Mouse (Mus musculus): ENCODE results near the gene Fxyd4.
A peak's percentile ranks its signal among the peaks of the same experiment; 100 is the strongest.

DNA sequence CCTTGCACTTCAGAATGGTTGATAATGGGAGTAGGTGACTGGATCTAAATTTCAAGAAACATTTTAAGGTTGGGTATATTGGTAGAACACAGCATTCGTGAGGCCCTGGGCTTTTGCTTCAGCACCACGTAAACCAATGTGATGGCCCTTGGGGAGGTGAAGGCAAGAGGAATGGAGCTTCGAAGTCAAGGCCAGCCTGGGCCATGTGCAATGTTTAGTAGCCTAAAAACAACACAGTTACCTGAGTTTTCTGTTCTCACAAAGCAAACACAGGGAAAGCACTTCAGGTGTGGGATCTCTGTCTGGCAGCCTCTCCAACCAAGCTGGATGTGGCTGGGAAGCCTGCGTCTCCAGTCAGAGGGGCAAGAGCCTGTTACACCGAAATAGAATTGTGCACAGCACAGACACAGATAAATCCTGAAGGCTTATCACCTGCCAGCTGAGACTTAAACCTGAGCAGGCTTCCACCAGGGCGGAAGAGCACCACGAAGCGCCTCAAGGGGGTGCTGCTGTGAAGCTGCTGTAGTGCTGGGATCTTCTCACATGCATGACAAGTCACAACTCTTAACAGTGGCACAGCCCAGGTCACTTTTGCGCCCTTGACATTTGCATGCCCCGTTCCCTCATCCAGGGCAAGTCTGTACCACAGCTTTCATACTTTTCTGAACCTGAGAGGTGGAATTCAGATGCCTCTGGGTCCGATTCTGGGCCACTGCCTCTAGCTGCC is 5.0 kb downstream of the Fxyd4 start:
- TF ChIP-seq CTCF (IDR thresholded peaks at IDR 0.05): peak; percentile 71
- no peak for TF ChIP-seq POLR2A (IDR thresholded peaks at IDR 0.05; ENCODE audit: insufficient read depth, low read depth, low read length)
